Mouse (Mus musculus) intestine, embryonic 15.5 days (tissue): ENCODE measurements around the gene Pank2. TPM values are rescaled to one million over a fixed set of nuclear protein-coding genes. Genes with fewer than 3 reads are reported as not detected.

Experiments used
- ATAC-seq: fragments of 200-750 bp; cut with Nextera tagmentation; 2 replicates; pipeline ENCODE4 v1.8.0; 2017; ENCODE audit warnings: moderate TSS enrichment, moderate library complexity
- H3K27ac ChIP-seq: fragments of 300-500 bp; sonication (generic); 2 replicates; pipeline ENCODE4 v1.5.1; 2015; ENCODE audit warnings: mild to moderate bottlenecking, inconsistent platforms
- H3K27me3 ChIP-seq: fragments of 300-500 bp; sonication (generic); replicated peaks from 2 replicates; pipeline ENCODE4 v1.6.1; 2015; ENCODE audit warnings: inconsistent platforms
- H3K36me3 ChIP-seq: fragments of 300-500 bp; sonication (generic); 2 replicates; pipeline ENCODE4 v1.6.1; 2015; ENCODE audit warnings: inconsistent platforms
- H3K4me1 ChIP-seq: fragments of 300-500 bp; sonication (generic); replicated peaks from 2 replicates; pipeline ENCODE4 v1.6.1; 2015; ENCODE audit warnings: inconsistent platforms
- H3K4me2 ChIP-seq: fragments of 300-500 bp; sonication (generic); replicated peaks from 2 replicates; pipeline ENCODE4 v1.6.1; 2015; ENCODE audit warnings: mild to moderate bottlenecking, inconsistent platforms
- H3K4me3 ChIP-seq: fragments of 300-500 bp; sonication (generic); replicated peaks from 2 replicates; pipeline ENCODE4 v1.5.1; 2015; ENCODE audit warnings: inconsistent platforms
- H3K9ac ChIP-seq: fragments of 300-500 bp; sonication (generic); 2 replicates; pipeline ENCODE4 v1.6.1; 2015; ENCODE audit warnings: inconsistent platforms
- H3K9me3 ChIP-seq: fragments of 300-500 bp; sonication (generic); 2 replicates; pipeline ENCODE4 v1.6.1; 2016; ENCODE audit warnings: inconsistent platforms
- WGBS: fragments of 180-500 bp; shearing (Covaris S2); methylation state at CpG from one replicate; pipeline ENCODE4 v1.1.7; 2015; 5-methylcytosine and 5-hydroxymethylcytosine counted together
- polyA plus RNA-seq: library from polyadenylated mRNA; unstranded; fragments of >200 nt; fragmentation: Nextera tagmentation; extraction: Ambion mirVana; gene quantifications from 2 replicates; pipeline ENCODE4 v1.2.1, GENCODE M21; 2015

Gene Pank2
- polyA plus RNA-seq, 1 experiment from 2014 or later = 35.4 TPM

DNA sequence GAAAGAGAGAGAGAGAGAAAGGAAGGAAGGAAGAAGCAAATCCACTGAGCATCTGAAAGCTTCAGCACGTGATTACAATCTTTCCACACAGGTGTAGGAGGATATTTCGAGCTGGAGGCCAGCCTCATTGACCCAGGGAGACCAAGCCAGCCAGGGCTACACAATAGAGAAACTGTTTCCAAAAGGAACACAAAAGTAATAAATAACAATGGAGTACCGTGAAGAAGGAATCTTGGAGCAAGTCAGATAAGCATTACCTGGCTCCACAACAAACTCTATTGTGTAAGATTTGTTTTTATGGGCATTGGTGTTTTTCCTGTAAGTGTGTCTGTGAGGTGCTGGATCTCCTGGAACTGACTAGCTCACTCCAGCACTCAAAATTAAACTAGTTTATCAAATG, 83.3 kb downstream of the Pank2 start:
- H3K4me1 ChIP-seq = no peaks in the 10 kb centered on the region
- WGBS = 63% methylated on average over 3 of the region's 3 CpGs
- no peak overlapping the region for H3K27ac ChIP-seq
- H3K4me3 ChIP-seq = no peak overlapping the region
- no peaks in the 10 kb centered on the region for H3K27me3 ChIP-seq
- H3K9me3 ChIP-seq = no peaks in the 10 kb centered on the region
- no peak overlapping the region for H3K9ac ChIP-seq
- no peak overlapping the region for H3K4me2 ChIP-seq
- H3K36me3 ChIP-seq = no peaks in the 10 kb centered on the region
- ATAC-seq = no peak

Other genes with a start within 250 kb of the Pank2 start
- gene Gfra4, start 219.4 kb upstream of the Pank2 start, polyA plus RNA-seq = 8.8 and 9.6 TPM in 2 replicates
- 3.3 and 4.0 TPM in 2 replicates for gene Adam33, start 198.7 kb upstream of the Pank2 start, polyA plus RNA-seq
- gene Siglec1, start 175.7 kb upstream of the Pank2 start, polyA plus RNA-seq = 0.24 and 0.35 TPM in 2 replicates
- 9.1 and 9.7 TPM in 2 replicates for gene Hspa12b, start 135.2 kb upstream of the Pank2 start, polyA plus RNA-seq
- gene Gm11037, start 129.0 kb upstream of the Pank2 start, polyA plus RNA-seq = not detected in 2 replicates
- 98.6 and 110 TPM in 2 replicates for gene 1700037H04Rik, start 102.4 kb upstream of the Pank2 start, polyA plus RNA-seq
- gene Cenpb, start 82.4 kb upstream of the Pank2 start, polyA plus RNA-seq = 12.5 and 12.6 TPM in 2 replicates
- 44.6 and 49.8 TPM in 2 replicates for gene Cdc25b, start 75.5 kb upstream of the Pank2 start, polyA plus RNA-seq
- 3.9 and 4.3 TPM in 2 replicates for gene Spef1, start 75.2 kb upstream of the Pank2 start, polyA plus RNA-seq
- 22.0 and 26.1 TPM in 2 replicates for gene Ap5s1, start 55.4 kb upstream of the Pank2 start, polyA plus RNA-seq
- gene Mavs, start 28.4 kb upstream of the Pank2 start, polyA plus RNA-seq = 22.1 and 25.7 TPM in 2 replicates
- gene Rnf24, start 90.4 kb downstream of the Pank2 start, polyA plus RNA-seq = 2.1 and 2.2 TPM in 2 replicates
- 23.3 and 24.0 TPM in 2 replicates for gene Smox, start 229.0 kb downstream of the Pank2 start, polyA plus RNA-seq